Mouse (Mus musculus) right cerebral cortex, postnatal 36 days (tissue): ENCODE data around the gene Mast4.

ENCODE experiments used
- DNase-seq, 2 experiments: peaks; one replicate each; pipeline ENCODE4 v3.0.0; 2022; ENCODE audit warnings: low spot score in 2 of 2, mixed read lengths in 1 of 2

Mast4 gene

DNA sequence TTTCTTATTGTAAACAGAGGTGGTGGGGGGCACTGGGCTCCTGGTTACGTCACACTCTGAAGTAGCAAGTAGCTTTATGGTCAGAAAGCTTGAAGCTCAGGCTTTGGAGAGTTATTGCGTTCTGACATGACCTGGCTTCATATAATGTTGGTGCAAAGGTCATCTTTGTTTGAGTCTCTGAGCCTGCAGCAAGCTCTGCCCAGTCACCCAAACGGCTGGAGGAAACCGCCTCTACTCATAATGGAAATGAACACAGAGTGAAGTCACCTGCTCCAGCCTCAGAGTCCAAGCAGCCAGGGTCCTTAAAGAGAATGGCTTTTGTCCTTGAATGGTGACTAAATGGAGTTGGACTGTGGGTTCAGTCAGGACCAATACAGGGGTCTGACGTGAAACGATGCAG is 529.1 kb downstream of the Mast4 start:
- no peak for DNase-seq

DNA sequence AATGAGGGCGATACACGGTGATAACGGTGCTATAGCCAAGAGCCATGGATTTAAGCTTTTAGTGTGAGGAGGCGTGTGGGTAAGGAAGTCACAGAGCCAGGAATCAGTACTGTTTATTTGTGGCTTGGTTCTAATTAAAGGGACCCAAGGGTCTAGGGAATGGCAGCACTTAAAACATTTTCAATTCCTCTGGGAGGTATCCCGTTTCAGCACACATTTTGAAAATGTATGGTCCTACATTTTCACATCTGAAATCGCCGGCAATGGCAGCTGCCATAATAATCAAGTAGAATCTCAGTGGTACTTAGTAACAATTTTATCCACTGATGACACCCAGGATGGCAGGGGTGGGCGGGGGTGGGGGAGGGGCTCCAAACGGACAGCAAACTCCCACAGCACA is 531.1 kb downstream of the Mast4 start:
- DNase-seq = no peak

DNA sequence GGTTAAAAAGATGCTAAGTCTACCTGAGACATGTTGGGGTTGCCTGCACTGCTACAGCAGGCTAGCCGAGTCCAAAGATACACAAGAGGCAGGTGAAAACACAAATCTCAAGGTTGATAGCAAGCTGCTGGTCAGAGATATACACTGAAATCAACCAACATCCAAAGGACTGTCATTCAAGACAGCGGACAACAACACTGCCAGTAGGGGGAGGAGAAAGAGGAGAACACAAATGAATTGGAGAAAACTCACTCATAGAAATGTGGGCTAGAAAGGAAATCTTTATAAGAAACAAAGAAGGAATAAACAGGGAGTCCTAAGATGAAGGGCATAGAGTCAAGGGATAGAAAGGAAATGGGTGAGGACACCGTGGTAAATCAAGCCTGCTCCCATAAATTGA is 542.1 kb downstream of the Mast4 start:
- DNase-seq = no peak

DNA sequence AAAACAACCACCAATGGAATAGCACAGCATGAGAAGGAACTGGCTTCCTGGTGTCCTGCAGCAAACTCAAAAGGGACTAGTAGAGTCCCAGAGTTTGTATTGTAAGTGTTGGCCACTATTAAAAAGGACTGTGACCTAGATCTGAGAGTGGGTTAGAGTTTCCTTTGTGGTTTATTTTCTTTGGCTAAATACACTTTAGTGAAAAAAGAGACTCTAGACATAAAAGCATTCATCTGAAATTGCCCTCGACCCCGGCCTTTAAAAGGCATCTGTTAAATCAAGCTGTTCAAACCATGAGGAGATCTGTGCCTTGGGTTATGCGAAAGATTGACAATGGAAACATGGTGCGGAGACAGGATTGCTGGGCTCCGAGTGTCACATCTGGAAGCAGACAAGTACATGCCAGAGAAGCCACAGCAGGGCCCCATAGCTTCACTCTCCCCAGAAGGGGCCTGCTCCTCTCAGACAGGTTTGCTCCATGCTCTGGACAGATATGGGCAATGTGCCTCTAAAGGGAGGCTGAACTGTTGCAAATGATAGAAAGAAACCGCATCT is 543.6 kb downstream of the Mast4 start:
- no peak for DNase-seq

DNA sequence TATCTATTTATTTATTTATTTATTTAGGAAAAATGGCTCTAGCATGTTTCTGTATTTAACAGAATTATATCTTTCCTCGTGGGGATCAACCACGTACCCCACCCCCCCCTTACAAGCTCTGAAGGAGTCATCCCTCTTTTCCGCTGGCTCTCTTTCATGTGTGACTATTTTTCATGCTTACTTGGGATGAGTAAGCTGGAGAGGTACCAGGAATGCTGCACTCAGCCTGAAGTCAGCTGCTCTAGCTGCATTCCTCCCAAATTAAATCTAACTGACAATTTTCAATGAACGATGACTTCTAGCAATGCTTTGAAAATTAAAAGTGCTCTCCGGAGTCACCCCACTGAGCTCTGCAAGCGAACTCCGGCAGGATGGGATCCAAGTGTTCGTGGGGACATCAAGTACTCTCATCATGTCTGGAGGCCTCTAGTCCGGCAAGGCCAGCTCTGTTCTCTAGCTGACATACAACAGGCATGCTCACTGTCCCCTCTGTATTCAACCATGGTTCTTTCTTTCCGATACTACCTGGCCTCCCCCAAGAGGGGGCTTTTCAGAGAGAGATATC is 547.5 kb downstream of the Mast4 start:
- DNase-seq = no peak

DNA sequence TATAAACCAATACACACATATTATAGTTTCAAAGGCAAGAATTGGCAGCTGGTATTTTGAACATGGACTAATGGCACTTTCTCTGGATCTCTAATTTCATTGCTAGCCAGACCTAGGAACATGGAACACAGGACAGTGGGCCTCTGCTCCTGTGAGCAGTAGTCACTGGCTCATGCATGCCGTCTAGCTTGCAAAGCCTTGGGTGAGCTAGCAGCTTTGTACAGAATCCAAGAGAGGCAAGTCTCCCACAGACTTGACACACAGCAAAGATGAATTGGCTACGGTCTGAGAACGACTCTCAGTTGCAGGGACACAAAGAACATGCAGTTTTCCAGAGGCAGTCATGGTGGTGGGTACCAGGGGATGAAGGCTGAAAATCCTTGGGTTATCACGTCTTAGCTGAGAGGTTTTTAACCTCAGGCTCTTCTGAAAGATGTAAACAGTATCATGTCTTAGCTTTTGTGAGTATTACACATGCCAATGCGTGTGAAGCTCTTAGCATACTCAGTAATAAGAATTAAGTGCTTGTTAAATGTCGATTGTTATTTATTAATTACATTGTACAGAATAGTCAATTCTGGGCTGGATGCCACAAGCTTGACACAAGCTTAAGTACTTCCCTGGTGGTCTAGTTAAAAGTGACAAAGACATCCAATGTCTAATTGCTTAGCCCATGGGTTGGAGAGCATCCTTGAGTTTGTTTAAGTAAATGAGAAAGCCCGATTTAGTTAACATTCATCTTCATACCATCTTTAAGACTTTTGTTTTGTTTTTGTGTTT is 550.6 kb downstream of the Mast4 start:
- DNase-seq = no peak

DNA sequence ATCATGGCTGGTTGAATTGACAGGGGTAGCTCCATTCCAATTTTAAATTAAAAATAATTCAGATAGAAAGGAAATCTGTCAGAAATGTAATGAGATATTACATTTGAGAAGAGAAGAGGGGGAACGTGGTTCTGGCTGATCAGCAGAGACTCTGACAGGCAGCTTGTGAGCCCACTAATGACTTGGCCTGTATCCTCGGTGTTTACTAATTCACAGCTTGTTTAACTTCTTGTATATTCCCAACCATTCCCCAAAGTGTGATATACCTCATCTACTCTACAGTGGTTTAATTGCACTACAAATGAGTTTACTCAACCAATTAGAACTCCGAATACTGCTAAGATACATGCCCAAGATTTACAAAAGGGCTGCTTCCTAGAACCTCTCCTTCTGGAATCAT is 555.0 kb downstream of the Mast4 start:
- no peak for DNase-seq

DNA sequence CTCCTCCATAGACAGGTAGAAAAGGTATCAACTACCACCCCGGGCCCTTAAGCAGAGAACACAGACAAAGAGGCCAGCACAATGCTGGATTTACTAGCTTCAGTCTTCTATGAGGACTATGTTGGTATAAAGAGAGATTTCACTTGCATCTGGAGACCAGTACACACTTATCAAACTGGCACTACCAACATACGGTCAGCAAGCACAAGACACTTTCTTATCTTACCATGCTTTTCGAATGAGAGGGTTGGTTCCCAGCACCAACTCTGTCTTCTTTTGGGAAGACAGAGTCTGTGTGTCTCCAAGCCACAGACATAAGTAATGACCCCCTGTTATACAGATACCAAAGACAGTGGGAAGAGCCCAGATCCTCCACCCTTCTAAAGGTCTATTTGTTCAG is 555.4 kb downstream of the Mast4 start:
- no peak for DNase-seq

DNA sequence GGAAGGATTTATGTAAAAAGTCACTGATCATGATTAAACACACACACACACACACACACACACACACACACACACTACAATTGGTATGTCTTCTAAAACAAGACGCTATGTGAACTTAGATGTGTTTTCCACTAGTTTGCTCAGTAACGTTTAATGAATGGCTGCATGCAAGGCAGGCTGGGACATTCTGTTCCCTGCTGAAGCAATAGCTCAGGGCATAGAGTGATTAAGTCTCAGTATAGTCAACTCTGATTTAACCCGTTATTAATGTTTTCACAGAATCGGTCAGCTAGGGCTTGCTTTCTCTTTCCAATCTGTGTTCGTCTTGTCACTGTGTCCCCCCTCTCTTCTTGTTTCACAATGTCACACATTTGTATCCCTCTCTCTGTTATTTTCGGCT is 558.8 kb downstream of the Mast4 start:
- DNase-seq = no peak

DNA sequence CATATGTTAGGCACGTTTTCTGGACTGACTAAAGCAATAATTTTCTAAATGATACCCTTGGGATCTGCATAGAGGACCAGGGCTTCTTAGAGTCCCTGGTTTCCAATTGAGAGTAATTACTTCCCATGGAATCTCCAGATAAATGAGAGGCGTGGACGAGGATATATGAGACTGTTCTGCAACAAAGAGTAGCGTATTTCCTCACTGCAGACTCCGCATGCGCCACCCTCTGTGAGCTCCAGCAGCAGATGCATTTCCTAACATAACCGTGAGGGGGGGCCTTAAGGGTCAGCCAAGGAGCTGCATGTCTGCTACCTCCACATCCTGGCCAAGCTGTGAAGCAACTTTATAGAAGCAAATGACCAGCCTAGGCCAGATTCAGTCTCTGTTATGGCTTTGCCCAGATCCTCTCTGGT is 559.5 kb downstream of the Mast4 start:
- DNase-seq = no peak

DNA sequence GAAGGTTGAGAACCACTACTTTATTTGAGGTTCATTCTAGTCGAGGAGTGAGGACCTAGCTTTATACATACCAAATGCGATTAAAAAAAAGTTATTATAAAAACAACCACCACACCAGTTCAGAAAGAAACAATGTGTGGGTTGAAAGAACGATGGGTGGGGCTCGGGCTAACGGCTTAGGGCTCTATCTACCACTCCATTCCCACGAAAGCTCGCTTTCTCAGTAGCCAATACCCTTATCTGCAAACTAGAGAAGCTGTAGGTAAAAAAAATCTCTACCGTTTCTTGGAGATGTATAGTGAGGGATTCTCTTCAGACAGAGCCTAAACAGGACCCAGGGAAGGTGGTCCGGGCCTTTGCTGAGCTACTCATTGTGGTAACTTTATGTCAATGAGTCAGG is 561.1 kb downstream of the Mast4 start:
- DNase-seq = no peak

DNA sequence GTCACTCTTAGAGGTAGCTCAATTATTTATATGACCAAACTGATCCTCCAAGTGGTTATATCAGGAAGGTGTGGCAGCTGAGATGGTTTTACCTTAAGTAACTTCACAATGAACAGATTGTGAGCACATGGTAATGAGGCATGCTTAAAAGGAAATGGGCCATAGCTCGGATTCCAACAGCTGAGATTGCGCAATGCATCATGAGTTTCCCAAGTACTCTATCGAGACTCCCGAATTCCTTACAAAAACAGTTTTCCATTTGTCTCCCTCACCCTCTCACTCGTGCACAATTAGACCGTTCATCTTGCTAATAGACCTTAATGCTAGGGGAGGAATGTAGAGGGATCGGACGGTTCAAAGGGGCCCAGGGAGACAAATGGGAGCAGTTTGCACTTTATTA is 564.1 kb downstream of the Mast4 start:
- no peak for DNase-seq

DNA sequence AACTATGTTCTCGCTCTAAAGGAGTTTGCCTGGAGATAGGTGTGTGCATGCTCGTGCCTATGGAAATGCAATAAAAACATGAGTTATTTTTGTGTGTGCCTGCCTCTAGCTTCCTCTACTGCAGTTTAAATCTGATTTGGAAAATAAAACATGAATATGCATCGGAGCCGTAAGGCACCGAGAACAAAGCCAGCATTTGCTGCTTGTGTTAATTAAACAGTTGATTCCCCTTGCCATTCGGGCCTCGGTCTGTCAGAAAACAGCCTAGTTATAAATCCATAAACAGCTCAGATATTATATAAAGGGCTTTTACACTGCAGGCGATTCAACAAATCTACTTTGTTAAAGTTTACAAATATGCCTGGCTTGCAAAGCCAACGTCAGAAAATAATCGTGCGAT is 565.8 kb downstream of the Mast4 start:
- DNase-seq = no peak

DNA sequence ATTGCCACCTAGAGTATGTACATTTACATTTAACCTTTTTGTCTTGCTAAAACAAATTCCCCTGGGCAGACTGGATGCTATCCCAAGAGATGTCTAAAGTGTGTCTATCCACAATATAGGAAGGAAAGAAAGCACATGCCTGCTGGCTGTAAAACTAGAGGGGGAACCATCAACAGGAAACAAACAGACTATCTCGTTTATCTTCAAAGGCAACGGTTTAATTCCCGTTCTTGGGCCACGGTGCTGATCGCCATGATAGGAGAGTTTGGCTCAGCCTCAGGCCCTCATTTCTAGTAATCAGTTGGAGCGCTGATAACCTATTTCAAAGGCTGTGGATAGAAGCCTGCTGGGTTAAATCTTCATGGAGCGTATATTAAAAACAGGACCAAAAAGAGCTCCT is 567.2 kb downstream of the Mast4 start:
- DNase-seq = no peak

DNA sequence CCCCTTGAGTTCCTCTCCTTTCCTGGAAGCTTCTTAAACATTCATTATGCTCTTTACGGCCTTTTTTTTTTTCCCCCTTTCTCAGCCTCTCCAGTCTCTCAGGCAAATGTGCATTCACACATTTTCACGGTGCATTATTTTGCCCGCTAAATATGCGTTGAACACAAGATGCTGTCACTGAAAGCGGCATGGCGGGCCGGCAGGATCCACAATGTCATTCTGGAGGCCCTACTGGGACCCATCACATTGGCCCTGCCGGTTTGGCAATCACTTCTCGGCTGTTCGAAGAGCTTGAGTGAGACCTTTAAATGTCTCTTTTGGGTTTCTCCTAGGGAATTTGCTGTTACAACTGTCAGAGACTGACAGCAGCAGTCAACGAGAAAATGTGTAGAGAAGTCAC is 569.1 kb downstream of the Mast4 start:
- no peak for DNase-seq

DNA sequence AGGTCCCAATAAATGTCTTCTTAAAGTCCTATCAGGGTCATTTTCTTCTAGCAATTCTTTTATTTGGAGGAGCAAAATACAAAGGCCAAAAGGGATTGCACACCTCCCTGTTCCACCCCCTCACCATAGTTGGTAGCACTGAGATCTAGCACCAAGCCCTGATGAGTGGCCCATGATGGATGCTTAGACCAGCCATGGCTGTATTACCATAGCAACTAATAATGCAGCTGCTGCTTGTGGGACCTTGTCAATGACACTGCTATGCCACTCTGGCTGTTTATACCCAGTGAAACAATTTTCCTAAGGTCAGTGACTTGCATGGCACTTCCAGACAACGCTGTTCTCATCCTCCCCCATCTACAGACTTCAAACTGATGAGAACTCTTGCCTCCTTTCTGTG is 570.1 kb downstream of the Mast4 start:
- DNase-seq = no peak

DNA sequence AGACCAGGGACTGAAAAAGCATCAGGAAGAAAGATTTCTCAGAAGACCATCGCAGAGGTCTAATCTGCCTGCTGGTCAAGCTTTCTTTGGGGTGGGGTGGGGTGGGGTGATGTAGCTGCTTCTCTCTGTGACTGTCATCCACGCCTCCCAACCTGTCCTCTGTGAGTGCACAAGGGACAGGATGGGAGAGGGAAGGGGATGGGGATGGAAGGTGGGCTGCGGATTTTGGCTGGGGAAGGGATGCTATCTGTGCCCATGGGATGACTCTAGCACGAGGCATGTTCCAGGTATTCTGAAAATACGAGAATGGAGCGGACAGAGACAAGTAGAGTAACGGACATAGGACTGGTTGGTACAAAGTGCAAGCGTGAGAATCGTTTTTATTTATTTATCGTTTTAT is 572.1 kb downstream of the Mast4 start:
- DNase-seq = no peak

DNA sequence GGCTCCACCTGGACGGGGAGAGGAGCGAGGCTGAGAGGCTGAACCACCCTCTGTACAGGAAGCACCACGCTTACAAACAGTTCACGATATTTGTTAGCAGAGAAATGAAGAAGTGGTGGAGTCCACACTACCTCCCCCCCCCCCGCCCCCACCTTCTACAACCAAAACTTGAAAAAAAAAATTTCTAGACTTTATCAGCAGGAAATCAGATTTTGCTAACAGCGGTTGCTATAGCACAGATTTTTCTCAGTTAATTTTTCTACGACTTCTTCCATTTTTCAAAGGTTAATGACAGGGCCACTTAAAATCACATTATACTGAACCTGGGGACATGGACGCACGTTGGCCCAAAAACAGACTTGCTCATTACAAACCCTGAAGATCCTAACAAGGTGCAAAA is 572.9 kb downstream of the Mast4 start:
- DNase-seq = no peak

DNA sequence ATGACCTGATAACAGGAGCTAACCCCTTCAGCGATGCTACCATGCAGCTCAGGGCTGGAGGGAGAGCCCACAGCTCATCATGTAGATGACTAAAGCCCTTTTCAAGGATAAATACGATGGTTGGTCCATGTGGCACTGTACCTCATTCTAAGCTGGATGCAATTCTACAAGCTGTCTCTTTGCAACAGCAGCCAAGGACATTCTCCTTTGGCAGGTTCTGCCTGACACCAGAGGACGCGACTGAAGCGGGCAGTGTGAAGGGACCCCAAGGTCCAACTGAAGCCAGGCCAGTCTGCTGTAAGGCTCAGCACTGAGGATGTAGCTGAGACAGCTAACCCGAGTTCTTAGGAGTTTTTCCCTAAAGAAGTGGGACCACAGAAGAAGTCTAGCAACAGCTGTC is 576.3 kb downstream of the Mast4 start:
- DNase-seq = no peak

DNA sequence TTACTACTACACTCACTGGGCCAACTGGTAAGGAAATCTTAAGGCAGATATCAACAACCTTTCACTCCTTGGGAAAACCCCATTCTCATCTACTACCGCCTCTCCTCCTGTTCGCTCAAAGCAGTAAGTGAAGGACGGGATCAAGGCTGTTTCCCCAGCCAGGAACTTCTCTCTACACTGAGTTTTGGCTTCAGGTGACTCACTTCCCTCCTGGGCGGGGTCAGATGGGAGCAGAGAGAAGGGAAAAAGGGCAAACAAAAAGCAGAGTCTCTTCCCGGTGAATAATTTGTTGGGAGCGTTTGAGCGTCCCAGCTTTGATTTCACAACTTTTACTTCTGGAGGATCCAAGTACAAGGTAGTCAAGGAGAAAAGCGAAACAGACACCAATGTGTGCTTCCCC is 578.2 kb downstream of the Mast4 start:
- DNase-seq = no peak

DNA sequence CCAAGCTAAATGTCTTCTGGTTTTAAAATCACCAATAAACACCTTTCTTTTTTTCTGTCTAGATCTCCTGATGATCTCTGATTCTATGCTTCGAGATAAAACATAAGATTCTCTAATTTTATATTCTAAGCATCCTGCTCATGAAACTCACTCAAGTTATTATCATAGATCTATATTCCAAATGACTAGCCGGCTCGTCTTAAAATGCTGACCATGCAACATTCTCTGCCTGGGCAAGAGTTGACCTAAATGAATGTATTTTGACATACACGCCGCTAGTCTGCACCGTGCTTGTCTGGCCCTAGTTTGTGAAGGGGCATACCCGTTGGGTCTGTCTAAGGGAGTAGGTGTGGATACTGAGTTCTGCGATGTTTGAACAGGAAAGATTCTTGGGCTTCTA is 579.2 kb downstream of the Mast4 start:
- DNase-seq = no peak

DNA sequence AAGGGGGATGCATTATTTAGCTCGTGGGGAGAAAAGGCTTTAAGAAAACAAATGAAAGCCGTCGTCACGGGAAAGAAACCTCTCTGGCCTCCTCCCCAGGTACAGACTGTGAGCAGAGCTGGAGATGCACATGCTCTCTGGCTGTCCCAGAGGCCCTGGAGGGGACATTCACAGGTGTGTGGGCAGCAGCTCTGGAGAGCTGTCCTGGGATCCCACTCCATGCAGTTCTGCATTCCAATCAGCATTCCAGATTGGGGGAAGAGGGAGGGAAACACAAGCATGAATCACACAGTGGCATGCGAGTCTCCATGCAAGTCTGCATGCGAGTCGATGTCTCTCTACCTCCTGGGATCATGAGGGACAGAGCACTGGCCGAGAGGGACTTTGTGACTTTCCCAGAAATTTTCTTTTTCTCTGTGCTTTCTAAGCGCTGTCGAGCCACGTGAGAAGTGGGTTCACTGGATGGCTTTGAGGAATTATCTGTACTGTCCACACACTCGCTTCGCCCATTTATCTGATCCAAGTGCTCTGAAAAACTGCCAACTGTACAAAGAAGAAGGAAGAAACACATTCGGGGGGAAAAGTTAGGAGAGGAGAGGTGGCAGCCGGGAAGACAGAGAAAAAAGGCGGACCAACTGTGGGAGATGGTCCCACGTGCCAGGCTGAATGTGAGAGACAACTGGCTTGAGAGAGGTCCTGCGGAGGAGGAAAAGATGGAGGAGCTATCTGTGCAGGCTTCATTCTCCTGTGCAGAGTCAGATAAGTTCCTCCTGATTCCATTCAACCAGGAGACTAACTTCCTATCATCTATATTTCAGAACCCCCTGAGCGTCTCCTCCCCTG is 580.4 kb downstream of the Mast4 start:
- no peak for DNase-seq

DNA sequence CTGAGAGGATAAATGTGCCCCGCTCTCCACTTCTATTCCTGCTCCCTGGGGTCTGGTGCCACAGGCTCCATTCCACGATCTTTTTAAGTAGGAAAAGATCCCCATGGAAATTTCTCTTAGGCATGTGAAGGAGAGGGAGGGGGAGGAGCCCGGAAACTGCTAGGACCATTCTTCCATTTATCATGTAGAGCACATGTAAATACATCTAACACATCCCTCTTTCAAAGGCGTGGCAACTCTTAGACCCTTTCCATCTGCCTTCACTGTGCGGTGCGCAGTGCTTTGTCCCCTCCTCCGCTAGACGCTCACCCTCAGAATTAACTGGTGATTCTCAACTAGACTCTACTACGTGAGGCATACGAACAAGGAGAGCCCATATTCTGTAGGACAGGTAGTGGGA is 584.4 kb downstream of the Mast4 start:
- no peak for DNase-seq
